Mouse (Mus musculus) kidney, adult 10 weeks (tissue): Measurements from ENCODE around the gene Cfl2. TPM values are rescaled to one million over a fixed set of nuclear protein-coding genes. Genes with fewer than 3 reads are reported as not detected.

Experiments
- polyA plus RNA-seq: library from polyadenylated mRNA; stranded (reverse); fragments of 350-450 nt; fragmentation: Illumina TruSeq; extraction: RNeasy Lipid Tissue Mini Kit (QIAGEN cat#74804); gene quantifications from one replicate; pipeline ENCODE4 v1.2.3, GENCODE M21; 2014; ENCODE audit warnings: low read depth, low replicate concordance

Cfl2 gene
- polyA plus RNA-seq, result 367 TPM

DNA sequence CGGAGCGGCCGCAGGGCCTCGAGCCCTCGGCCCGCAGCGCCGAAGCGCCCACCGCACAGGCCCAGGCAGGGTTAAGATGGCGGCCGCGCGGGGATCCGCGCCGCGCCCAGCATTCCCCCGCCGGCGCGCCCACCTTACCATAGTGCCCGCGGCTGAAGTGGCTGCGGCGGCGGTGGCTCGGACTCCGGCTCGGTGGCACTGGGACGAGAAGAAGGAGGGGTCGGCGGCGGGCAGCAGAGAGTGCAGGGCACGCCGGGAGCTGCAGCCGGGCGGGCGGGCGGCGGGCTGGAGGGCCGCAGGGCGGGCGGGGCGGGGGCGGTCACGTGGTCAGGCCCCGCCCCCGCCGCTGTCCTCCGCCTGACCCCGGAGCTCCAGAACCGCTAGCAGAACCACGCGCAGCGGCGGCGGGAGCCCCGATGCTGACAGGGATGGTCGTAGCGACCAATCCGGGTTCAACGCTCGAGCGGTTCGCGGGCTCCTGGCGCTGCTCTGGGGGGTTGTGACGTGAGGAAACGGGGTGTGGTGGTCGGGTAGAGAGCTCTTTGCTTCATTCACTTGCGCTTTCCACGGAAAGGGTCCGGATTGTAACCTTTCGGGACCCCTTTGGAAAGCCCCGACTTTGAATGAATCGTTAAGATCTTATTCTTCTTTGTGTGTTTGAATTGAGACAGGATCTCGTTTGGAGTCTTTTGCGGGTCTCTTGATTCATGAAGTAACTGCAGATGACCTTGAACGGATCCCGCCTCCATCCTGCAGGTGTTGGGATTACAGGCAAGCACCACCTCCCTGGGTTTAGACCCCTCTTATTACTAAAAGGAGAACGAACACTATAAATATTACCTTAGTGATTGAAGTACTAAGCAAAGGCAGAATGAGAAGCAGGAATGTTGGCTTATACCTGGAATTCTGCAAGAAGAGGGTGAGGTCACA is at the start of gene Cfl2:
Gene Cfl2 (minus strand): TSS at position 272 of the 930 bp plus-strand sequence.

Other genes with a start within 250 kb of the Cfl2 start
- gene Sptssa, start 206.3 kb downstream of the Cfl2 start, polyA plus RNA-seq, result 262 TPM
- gene Eapp, start 167.0 kb downstream of the Cfl2 start, polyA plus RNA-seq, result 83.4 TPM
- gene Snx6, start 67.2 kb downstream of the Cfl2 start, polyA plus RNA-seq, result 325 TPM
- gene Gm20403, start 123.7 kb upstream of the Cfl2 start, polyA plus RNA-seq, result not detected
- 10.2 TPM for gene Baz1a, start 151.5 kb upstream of the Cfl2 start, polyA plus RNA-seq
- gene 2700097O09Rik, start 217.2 kb upstream of the Cfl2 start, polyA plus RNA-seq, result 25.8 TPM
- gene Srp54a, start 217.4 kb upstream of the Cfl2 start, polyA plus RNA-seq, result 481 TPM